Mouse (Mus musculus): ENCODE measurements around the gene Olfr1079. TPM values are rescaled to one million over a fixed set of nuclear protein-coding genes. Genes with fewer than 3 reads are reported as not detected.
"Not testable (repeated sequence)": the region's sequence is repeated elsewhere in the genome, so short reads cannot be mapped to it uniquely, and the experiment has no call there.

Gene Olfr1079
- polyA plus RNA-seq (2015; fragmentation: Nextera tagmentation; extraction: Ambion mirVana): not detected in 2 replicates

DNA sequence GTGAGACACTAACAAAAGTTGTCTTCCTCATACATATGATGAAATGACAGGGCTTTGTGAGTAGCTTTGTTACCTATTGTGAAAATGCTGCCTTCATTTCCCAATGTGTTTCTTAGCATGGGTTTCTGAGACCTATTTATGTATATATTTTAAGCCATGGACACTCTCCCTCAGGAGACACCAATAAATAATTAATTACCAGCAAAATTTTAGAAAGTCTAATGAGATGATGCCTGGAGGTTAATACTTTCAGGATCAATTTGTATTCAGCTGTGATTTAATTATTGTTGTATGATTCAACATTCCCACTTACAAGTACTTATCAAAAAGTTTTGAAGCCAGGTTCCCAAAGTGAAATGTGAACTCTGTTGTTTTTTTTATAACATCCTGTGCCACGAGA, at the start of gene Olfr1079:
TSS of gene Olfr1079 (minus strand) at position 101 of the 400 bp plus-strand sequence.
- no peak within 1 kb of the TSS for H3K27ac ChIP-seq (ENCODE audit: low read length)
- 61% methylated on average over 1 of the region's 1 CpGs for WGBS

DNA sequence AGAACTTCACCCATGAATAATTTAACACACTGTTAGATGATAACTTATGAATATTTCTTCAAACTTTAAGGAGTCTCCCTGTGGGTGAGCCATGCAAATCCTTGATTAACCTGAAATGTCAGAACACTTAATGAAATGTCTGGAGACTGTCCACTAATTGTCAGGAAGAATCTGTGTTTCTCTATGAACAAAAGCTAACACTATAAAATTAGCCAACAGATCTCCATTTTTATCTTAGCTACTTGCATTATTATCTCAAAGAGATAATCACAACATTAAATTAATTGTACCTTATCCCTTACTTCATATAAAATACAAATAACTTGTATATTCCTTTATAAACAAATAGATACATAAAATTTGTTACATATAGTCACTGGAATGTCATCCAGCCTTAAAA, 15.9 kb upstream of the Olfr1079 start, which contains the start of gene Olfr1080:
TSS of gene Olfr1080 (minus strand) at position 101 of the 400 bp plus-strand sequence.
- not testable (repeated sequence) for H3K27ac ChIP-seq (ENCODE audit: low read length); H3K4me1 ChIP-seq (ENCODE audit: control insufficient read depth, insufficient read depth, low read length); ATAC-seq (replicated peaks; ENCODE audit: extremely low read depth, insufficient read depth, low FRiP score)

More for the DNA sequence above, at the start of gene Olfr1079:
- Histone ChIP-seq H3K9me3 (replicated peaks; ENCODE audit: control insufficient read depth, low read length) (no peaks in the 10 kb centered on the region), H3K4me3 (ENCODE audit: low read length) (no peak within 1 kb of the TSS), H3K36me3 (ENCODE audit: control insufficient read depth, insufficient read depth) (no peaks in the 10 kb centered on the region), H3K9ac (ENCODE audit: low read length) (no peak within 1 kb of the TSS), H3K4me2 (ENCODE audit: low read depth, low read length) (no peak within 1 kb of the TSS), H3K27me3 (ENCODE audit: control insufficient read depth, insufficient read depth, low read length) (no peaks in the 10 kb centered on the region), H3K4me1 (ENCODE audit: control insufficient read depth, insufficient read depth, low read length) (no peaks in the 10 kb centered on the region)
- no peak for ATAC-seq (replicated peaks; ENCODE audit: extremely low read depth, insufficient read depth, low FRiP score)

DNA sequence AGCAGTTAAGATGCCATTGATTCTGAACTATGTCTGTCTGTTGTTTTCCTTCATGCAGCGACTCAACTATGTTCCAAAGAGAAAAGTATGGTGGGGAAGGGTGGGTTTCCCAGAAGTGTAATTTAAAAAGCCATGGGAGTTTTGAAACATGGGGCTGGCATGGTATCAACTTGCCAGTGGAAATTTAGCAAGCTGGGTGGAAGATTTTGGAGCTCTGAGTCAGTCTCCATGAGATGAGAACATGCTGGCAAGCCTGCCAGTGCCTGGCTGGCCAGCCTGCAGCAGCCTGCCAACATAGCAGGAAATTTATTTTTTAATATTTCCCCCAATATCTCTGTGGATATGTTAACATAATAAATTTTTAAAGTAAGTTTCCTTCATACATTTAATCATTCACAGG, 11.3 kb downstream of the Olfr1079 start:
- Histone ChIP-seq H3K36me3 (ENCODE audit: control insufficient read depth, insufficient read depth) (no peaks in the 10 kb centered on the region), H3K9ac (ENCODE audit: low read length) (no peak overlapping the region), H3K27ac (ENCODE audit: low read length) (no peak overlapping the region), H3K4me1 (ENCODE audit: control insufficient read depth, insufficient read depth, low read length) (no peaks in the 10 kb centered on the region), H3K4me2 (ENCODE audit: low read depth, low read length) (no peak overlapping the region), H3K27me3 (ENCODE audit: control insufficient read depth, insufficient read depth, low read length) (no peaks in the 10 kb centered on the region), H3K4me3 (ENCODE audit: low read length) (no peak overlapping the region), H3K9me3 (replicated peaks; ENCODE audit: control insufficient read depth, low read length) (no peaks in the 10 kb centered on the region)
- no peak for ATAC-seq (replicated peaks; ENCODE audit: extremely low read depth, insufficient read depth, low FRiP score)
- 48% methylated on average over 1 of the region's 1 CpGs for WGBS

More for the DNA sequence above, 15.9 kb upstream of the Olfr1079 start, which contains the start of gene Olfr1080:
- not testable (repeated sequence) for H3K27me3 ChIP-seq (ENCODE audit: control insufficient read depth, insufficient read depth, low read length); H3K4me2 ChIP-seq (ENCODE audit: low read depth, low read length); H3K9me3 ChIP-seq (replicated peaks; ENCODE audit: control insufficient read depth, low read length); H3K36me3 ChIP-seq (ENCODE audit: control insufficient read depth, insufficient read depth); H3K4me3 ChIP-seq (ENCODE audit: low read length); H3K9ac ChIP-seq (ENCODE audit: low read length)

DNA sequence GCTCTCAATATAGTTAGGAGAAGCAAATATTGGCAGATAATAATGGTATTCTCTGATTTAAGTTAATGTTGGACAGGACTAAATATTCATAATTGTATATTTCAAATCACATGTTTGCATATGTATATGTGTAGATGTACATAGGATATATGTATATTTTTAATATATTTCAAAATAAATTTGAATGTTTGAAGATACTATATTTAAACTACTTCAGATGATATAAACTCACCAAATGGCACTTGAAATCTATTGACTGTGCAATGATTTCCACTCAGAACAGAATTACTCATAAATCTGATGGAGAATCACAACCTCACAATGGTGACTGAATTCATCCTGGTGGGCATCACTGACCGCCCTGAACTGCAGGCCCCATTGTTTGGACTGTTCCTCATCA, 34.1 kb downstream of the Olfr1079 start, which contains the start of gene Olfr1076:
TSS of gene Olfr1076 (plus strand) at position 301 of the 400 bp plus-strand sequence.
- no peaks in the 10 kb centered on the region for H3K36me3 ChIP-seq (ENCODE audit: control insufficient read depth, insufficient read depth)
- H3K4me2 ChIP-seq (ENCODE audit: low read depth, low read length): no peak within 1 kb of the TSS
- H3K4me3 ChIP-seq (ENCODE audit: low read length): no peak within 1 kb of the TSS
- no peaks in the 10 kb centered on the region for H3K27me3 ChIP-seq (ENCODE audit: control insufficient read depth, insufficient read depth, low read length)
- no peaks in the 10 kb centered on the region for H3K9me3 ChIP-seq (replicated peaks; ENCODE audit: control insufficient read depth, low read length)
- WGBS: 74% methylated on average over 1 of the region's 1 CpGs
- no peak for ATAC-seq (replicated peaks; ENCODE audit: extremely low read depth, insufficient read depth, low FRiP score)
- no peak within 1 kb of the TSS for H3K9ac ChIP-seq (ENCODE audit: low read length)
- H3K4me1 ChIP-seq (ENCODE audit: control insufficient read depth, insufficient read depth, low read length): no peaks in the 10 kb centered on the region
- no peak within 1 kb of the TSS for H3K27ac ChIP-seq (ENCODE audit: low read length)

DNA sequence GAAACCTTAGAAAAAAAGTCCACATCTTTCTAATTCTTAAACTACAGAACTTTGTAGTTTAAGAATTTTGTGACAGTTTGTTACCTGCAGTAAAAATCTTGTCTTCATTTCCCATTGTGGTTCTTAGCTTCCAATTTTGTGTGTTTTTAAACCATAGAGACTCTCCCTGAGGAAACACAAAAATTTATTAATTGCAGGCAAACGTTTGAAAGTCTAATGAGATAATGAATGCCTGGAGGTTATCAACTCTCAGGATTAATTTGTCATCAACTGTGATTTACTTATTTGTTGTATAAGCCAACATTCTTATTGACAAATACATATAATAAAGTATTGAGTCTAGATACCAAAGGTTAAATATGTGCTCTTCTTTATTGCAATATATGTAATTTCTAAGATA, 55.0 kb downstream of the Olfr1079 start, which contains the start of gene Olfr228:
TSS of gene Olfr228 (minus strand) at position 101 of the 400 bp plus-strand sequence.
- ATAC-seq (replicated peaks; ENCODE audit: extremely low read depth, insufficient read depth, low FRiP score): no peak
- 26% methylated on average over 1 of the region's 1 CpGs for WGBS
- Histone ChIP-seq H3K4me1 (ENCODE audit: control insufficient read depth, insufficient read depth, low read length) (no peaks in the 10 kb centered on the region), H3K9ac (ENCODE audit: low read length) (no peak within 1 kb of the TSS), H3K27me3 (ENCODE audit: control insufficient read depth, insufficient read depth, low read length) (no peaks in the 10 kb centered on the region), H3K4me3 (ENCODE audit: low read length) (no peak within 1 kb of the TSS), H3K4me2 (ENCODE audit: low read depth, low read length) (no peak within 1 kb of the TSS), H3K36me3 (ENCODE audit: control insufficient read depth, insufficient read depth) (no peaks in the 10 kb centered on the region), H3K27ac (ENCODE audit: low read length) (no peak within 1 kb of the TSS), H3K9me3 (replicated peaks; ENCODE audit: control insufficient read depth, low read length) (no peaks in the 10 kb centered on the region)

Other genes with a start within 250 kb of the Olfr1079 start
- not detected in 2 replicates for gene Olfr1053, start 227.2 kb downstream of the Olfr1079 start, polyA plus RNA-seq (2015; fragmentation: Nextera tagmentation; extraction: Ambion mirVana)
- gene Olfr1054, start 207.0 kb downstream of the Olfr1079 start, polyA plus RNA-seq (2015; fragmentation: Nextera tagmentation; extraction: Ambion mirVana): not detected in 2 replicates
- not detected in 2 replicates for gene Olfr1055, start 192.2 kb downstream of the Olfr1079 start, polyA plus RNA-seq (2015; fragmentation: Nextera tagmentation; extraction: Ambion mirVana)
- gene Olfr1056, start 180.0 kb downstream of the Olfr1079 start, polyA plus RNA-seq (2015; fragmentation: Nextera tagmentation; extraction: Ambion mirVana): not detected in 2 replicates
- not detected in 2 replicates for gene Olfr1057, start 164.1 kb downstream of the Olfr1079 start, polyA plus RNA-seq (2015; fragmentation: Nextera tagmentation; extraction: Ambion mirVana)
- not detected in 2 replicates for gene Olfr1058, start 153.9 kb downstream of the Olfr1079 start, polyA plus RNA-seq (2015; fragmentation: Nextera tagmentation; extraction: Ambion mirVana)
- gene Olfr1061, start 128.4 kb downstream of the Olfr1079 start, polyA plus RNA-seq (2015; fragmentation: Nextera tagmentation; extraction: Ambion mirVana): not detected in 2 replicates
- not detected in 2 replicates for gene Olfr1062, start 115.7 kb downstream of the Olfr1079 start, polyA plus RNA-seq (2015; fragmentation: Nextera tagmentation; extraction: Ambion mirVana)
- not detected in 2 replicates for gene Olfr1065, start 91.9 kb downstream of the Olfr1079 start, polyA plus RNA-seq (2015; fragmentation: Nextera tagmentation; extraction: Ambion mirVana)
- gene Olfr1066, start 86.2 kb downstream of the Olfr1079 start, polyA plus RNA-seq (2015; fragmentation: Nextera tagmentation; extraction: Ambion mirVana): not detected in 2 replicates
- gene Olfr228, start 55.1 kb downstream of the Olfr1079 start, polyA plus RNA-seq (2015; fragmentation: Nextera tagmentation; extraction: Ambion mirVana): not detected in 2 replicates
- not detected in 2 replicates for gene Olfr1076, start 34.0 kb downstream of the Olfr1079 start, polyA plus RNA-seq (2015; fragmentation: Nextera tagmentation; extraction: Ambion mirVana)
- gene Olfr1080, start 15.8 kb upstream of the Olfr1079 start, polyA plus RNA-seq (2015; fragmentation: Nextera tagmentation; extraction: Ambion mirVana): not detected in 2 replicates
- not detected in 2 replicates for gene Olfr1082, start 56.5 kb upstream of the Olfr1079 start, polyA plus RNA-seq (2015; fragmentation: Nextera tagmentation; extraction: Ambion mirVana)
- gene Olfr1084, start 97.2 kb upstream of the Olfr1079 start, polyA plus RNA-seq (2015; fragmentation: Nextera tagmentation; extraction: Ambion mirVana): not detected in 2 replicates
- gene Olfr1085, start 119.5 kb upstream of the Olfr1079 start, polyA plus RNA-seq (2015; fragmentation: Nextera tagmentation; extraction: Ambion mirVana): not detected in 2 replicates
- not detected in 2 replicates for gene Olfr1086, start 137.6 kb upstream of the Olfr1079 start, polyA plus RNA-seq (2015; fragmentation: Nextera tagmentation; extraction: Ambion mirVana)
- gene Olfr1087, start 155.9 kb upstream of the Olfr1079 start, polyA plus RNA-seq (2015; fragmentation: Nextera tagmentation; extraction: Ambion mirVana): not detected in 2 replicates
- not detected in 2 replicates for gene Olfr1089, start 191.2 kb upstream of the Olfr1079 start, polyA plus RNA-seq (2015; fragmentation: Nextera tagmentation; extraction: Ambion mirVana)
- not detected in 2 replicates for gene Olfr1090, start 216.5 kb upstream of the Olfr1079 start, polyA plus RNA-seq (2015; fragmentation: Nextera tagmentation; extraction: Ambion mirVana)
- not detected in 2 replicates for gene Olfr1093, start 240.0 kb upstream of the Olfr1079 start, polyA plus RNA-seq (2015; fragmentation: Nextera tagmentation; extraction: Ambion mirVana)

All from heart, embryonic 16.5 days (tissue).